Mouse (Mus musculus) right cerebral cortex, adult 2 months (tissue): ENCODE measurements around the gene Mrps18b.

Source experiments
- DNase-seq, 2 experiments: peaks; one replicate each; pipeline ENCODE4 v3.0.0; 2021 to 2022; ENCODE audit warnings: low spot score in 2 of 2

Mrps18b gene

GRCm38 (mm10) chr17:35918276-35919059, 2.3 kb upstream of the Mrps18b start:
- peak in 1 of 2 experiments; percentile 31 for DNase-seq

DNA sequence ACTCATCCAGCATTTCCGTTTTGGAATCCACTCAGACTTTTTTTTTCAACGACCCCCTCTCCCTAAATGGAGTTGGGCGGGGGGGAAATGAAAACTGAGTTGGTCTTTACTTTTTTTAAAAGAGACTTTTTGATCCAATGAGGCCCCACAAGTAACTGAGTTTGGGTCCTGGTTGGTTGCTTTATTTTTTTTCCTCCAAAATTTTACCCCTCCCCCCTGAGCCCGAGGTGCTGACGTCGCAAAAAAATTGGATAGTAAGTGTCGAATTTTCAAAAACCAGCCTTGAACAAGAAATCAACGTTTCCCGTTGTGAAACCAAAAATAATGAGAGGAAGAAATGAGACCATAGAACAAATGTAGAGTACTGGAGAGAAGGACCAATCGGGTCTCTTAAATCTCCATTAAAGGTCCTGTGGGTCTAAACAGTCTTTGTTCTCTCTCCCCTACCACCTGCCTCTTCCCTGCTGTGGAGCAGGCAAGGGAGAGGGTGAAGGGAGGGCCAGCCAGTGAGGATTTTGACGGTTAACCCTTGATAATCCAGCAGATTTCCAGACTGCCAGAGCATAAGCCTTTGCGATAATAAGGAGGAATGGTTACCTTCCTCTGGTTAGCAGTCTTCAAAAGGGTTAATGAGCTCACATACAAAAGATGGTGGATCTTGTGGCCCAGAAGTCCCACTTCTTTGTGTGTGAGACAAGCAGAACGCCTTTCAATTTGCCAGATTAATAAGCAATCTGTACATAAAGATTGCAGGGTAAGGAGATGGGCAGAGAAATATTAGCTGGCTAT, 1.5 kb upstream of the Mrps18b start:
- DNase-seq, result peak in 1 of 2 experiments; percentile 48

DNA sequence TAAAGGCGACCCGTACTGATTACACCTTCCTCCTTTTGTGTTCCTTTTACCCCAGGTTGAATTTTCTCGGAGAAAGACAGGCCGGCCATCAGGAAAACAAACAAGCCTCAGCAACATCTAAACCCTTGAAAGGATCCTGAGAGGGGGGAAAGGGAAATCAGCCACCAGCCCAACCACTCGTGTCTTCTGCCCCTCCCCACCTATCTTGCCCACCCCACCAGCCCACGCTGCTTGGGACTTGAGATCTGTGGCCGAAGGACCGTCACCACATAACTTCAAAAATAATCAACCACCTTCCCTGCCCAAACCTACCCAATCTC, 914 bp upstream of the Mrps18b start:
- no peak for DNase-seq

GRCm38 (mm10) chr17:35915538-35916296, 472 bp downstream of the Mrps18b start:
- no peak for DNase-seq

GRCm38 (mm10) chr17:35914975-35915374, 1.2 kb downstream of the Mrps18b start:
- no peak for DNase-seq

DNA sequence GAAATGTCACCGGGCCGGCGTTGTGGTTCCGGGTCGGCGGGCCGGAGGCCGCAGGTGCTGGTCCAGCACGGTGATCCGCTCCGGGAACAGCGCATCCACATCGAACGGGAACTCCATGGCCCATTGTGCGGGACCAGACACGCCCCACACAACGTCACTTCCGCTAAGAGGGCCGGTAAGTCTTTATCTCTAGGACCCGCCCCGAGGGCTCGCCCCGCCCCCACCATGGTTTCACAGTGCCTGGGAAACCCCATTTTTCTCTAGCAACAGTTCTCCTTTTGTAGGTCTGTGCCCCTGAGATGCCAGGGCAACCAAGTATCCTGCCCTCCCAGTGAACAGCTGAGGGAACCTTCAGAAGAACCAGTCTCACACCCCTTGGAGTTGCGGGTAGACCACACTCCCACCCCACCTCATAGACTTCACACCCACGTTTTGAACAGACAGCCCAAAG, 6.2 kb downstream of the Mrps18b start, which contains the start of gene Atat1:
Atat1 (minus strand) TSS at position 157 of the 451 bp plus-strand sequence.
- peak; percentile 89 to 97 for DNase-seq

DNA sequence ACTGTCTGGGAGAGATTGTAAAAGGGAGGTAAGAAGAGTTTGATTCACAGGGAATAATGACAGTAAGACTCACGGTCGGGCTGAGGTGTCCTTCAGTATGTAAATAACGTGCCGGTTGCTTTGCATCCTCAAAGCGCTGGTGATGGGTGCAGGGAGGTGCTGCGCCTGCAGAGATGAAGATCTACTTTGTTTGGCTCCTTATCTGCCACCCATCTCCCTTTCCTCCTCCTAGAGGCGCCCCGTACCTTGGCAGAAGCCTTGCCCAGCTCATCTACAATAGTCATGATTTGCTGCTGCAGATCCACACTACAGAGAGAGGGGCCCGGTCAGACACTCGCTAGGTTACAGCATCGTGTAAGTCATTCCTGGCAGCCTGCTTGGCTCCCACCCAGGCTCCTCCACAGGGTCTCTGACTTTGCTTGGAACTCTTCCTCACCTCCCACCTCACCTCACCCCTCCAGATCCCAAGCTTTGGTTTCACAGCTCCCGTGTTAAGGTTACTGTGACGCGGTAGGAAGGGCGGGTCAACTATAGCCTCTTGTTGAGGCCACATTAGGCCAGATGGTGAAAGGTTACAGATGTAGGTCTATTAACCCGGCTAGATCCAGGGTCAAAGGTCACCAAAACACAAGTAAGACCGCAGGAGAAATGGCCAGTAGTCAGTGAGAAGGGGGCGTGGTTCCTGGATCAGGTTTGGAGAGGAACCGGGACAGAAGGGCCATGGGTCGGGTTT, 6.8 kb downstream of the Mrps18b start:
- no peak for DNase-seq

DNA sequence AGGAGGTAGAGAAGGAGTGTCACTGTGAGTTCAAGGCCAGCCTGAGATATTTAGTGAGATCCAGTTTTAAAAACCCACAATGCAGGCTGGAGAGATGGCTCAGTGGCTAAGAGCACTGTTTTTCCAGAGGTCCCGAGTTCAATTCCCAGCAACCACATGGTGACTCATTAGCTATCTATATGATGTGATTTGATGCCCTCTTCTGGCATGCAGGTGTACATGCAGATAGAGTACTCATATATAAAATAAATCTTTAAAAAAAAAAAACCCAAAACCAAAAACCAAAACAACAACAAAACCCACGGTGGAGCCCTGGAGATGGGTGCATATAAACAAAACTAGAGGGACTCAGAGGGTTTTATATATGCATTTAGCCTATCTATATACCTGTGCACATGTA, 8.6 kb downstream of the Mrps18b start:
- no peak for DNase-seq

DNA sequence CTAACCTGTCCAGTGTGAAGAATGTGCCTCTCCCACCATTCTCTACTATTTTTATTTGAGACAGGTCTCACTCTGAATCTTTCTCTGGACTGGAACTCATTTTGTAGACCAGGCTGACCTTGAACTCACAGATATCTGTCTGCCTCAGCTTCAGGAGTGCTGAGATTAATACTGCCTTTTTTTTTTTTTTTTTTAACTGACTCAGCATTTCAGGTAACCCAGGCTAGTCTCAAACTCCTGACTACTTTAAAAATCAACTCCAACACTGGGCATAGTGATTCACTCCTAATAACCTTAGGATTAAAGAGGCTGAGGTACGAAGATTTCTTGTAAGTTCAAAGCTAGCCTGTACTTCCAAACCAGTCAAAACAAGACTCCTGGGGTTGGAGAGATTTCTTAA, 10.6 kb downstream of the Mrps18b start:
- no peak for DNase-seq

DNA sequence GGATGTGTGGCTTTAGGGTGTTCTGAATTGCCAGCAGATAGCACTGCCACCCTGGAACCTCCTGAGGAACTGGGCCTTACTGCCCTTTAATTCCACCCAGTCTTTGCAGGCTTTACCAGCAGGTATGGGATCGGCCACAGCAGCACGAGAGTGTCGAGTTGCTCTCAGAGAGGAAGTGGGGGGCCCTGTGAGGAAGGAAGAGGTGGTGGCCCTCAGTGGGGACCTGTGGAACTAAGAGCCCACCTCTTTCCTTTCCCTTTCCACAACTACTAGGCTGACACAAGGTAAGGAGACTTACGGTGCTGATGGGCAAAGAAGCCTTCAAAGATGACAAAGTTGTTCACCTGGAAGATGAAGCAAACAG, 12.2 kb downstream of the Mrps18b start:
- no peak for DNase-seq

DNA sequence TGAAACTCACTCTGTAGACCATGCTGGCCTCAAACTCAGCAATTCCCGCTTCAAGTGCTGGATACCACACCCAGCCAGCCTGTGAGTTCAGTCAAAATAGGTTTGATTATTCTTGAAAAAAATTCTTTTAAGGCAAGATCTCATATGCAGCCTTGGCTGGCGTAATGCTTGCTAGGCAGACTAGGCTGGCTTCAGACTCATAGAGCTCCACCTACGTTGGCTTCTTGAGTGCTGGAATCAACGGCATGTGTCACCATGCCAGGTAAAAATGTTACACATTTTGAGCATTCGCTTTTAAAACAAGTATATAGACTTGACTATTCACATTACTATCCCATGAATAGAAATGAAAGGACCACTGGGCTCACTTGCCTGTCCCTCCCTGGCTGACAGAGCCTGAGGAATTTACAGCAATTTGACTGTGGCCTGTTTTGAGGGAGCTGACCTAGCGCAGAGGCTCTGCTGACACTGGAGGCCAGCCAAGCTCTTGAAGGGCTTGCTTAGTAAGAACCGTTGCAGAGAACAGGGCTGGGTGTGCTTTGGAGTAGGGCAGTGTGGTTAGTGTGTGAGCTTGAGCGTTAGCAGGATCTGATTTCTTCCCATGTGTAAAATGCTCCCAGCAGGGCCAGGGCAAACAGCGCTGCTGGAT, 12.7 kb downstream of the Mrps18b start:
- DNase-seq, result no peak

GRCm38 (mm10) chr17:35900636-35901035, 15.6 kb downstream of the Mrps18b start:
- no peak for DNase-seq

DNA sequence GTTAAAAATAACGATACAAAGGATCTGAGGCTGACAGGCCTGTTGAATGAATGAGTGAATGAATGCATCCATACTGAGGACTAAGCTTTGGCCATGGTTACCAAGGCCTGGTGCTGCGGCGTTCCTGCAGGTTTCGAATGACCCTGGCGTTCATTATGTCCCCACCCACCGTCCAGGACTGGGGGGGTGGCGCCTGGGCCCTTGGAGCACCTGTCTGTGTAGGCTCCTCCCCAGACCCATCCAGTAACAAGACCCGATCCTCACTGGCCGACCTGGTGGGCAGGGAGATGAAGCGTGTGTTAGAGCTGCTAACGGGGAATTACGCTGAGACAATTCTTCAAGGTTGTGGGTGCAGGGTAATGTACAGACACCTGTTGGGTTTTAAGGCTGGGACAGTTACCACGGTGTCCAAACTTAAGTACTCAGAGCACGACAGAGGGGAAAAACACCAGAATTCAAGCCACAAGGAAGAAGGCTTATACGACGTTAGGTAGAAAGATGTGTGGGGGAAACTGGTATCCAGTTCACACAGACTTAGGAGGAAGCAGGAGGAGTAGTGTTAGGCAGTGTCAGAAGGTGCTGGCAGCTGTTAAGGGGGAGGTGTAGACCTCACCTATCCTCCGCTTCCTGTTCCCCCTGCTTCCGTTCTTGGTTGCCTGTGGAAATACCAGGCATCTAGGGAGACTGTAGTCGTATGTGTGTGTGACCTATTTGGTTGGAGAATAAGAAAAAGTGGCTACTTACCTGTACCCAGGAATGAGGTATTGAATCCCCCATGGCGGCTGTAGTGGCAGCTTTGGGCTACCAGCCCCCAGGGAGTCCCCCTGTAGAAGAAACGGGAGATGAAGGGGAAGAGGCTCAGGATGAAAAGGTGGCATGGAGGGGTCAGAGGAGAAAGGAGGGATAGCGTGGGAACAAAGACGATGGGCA, 18.3 kb downstream of the Mrps18b start:
- DNase-seq, result peak in 1 of 2 experiments; percentile 37

- DNase-seq, result peak; percentile 84 to 89
These were observed 19.2 kb downstream of the Mrps18b start, which contains the start of gene 2310061I04Rik for GRCm38 (mm10) chr17:35896781-35897643. 2310061I04Rik (minus strand) TSS chr17:35897431.

DNA sequence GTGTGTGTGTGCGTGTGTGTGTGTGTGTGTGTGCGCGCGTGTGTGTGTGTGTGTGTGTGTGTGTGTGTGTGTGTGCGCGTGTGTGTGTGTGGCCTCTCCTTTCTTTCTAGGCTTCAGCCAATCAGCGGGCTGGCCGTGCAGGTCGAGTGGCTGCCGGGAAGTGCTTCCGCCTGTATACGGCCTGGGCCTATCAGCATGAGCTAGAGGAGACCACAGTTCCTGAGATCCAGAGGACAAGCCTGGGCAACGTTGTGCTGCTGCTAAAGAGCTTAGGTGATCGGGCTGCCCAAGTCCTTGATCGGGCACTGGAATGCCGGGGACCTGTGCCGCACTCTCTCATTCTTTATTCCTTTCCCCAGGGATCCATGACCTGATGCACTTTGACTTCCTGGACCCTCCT, 28.5 kb downstream of the Mrps18b start:
- DNase-seq, result no peak

- no peak for DNase-seq
These were observed 32.4 kb downstream of the Mrps18b start for GRCm38 (mm10) chr17:35883777-35884176.

GRCm38 (mm10) chr17:35882924-35883323, 33.3 kb downstream of the Mrps18b start:
- no peak for DNase-seq

DNA sequence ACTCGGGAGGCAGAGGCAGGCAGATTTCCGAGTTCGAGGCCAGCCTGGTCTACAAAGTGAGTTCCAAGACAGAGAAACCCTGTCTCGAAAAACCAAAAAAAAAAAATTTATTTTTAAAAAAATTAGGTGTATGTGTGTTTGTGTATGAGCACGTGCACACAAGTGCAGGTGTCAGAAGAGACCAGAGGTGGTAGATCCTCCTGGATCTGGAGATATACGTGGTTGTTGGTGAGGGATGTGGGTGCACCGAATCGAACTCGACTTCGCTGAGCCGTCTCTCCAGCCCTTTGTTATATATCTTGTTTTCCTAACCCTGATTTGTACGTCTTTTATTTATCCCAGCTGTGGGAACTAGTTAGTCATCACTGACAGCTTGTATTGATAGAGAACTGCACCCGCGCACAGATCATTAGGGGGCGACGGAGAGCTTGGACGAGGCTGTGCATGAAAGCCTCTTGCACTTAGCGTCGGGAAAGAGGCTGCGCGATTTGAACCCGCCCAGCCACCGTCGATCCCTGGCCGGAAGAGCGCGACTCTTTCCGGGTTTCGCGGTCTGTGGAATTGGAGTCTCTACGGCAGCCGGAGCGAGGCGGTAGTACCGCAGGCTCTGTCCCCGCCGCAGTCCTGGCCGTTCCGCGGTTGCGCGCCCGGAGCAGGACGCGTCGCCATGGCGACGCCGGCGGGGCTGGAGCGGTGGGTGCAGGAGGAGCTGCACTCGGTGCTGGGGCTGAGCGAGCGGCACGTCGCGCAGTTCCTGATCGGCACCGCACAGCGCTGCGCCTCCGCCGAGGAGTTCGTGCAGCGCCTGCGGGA, 36.7 kb downstream of the Mrps18b start, which contains the start of gene Dhx16:
Dhx16 (plus strand) TSS at position 575 of the 813 bp plus-strand sequence.
- DNase-seq, result peak; percentile 96 to 98
